In genomic region chr13:37111747-37112146, GRCm38 (mm10) we compare ENCODE assay signal across 22 mouse cellular contexts.
DNase-seq lines count a peak whose midpoint lies in the region; ATAC-seq lines count a peak whose summit lies in the region.
"Had no signal": no experiment of that assay in that cellular context is flagged by ENCODE, and none has a peak within 500 bp of the region (broad histone marks: within the 10 kb centered on the region; RNA-seq: fewer than 3 reads in every experiment).

No protein-coding gene starts in this region.

- DNase-seq in NIH3T3 (ENCODE audit: low read depth): peak; percentile 3
- no peak for DNase-seq in embryonic facial prominence, embryonic 10.5 days (ENCODE audit: low spot score)
- no peak for DNase-seq in urinary bladder, adult 2 months (ENCODE audit: low spot score)
- no peak for DNase-seq in frontal cortex, adult 2 months (ENCODE audit: extremely low spot score in 1 of 2, low spot score in 1 of 2)
- DNase-seq: adrenal gland, adult 8-10 months; adrenal gland, postnatal 14 days; cerebellum, adult 11 months; cerebellum, adult 18-20 months; cerebellum, adult 8-10 months; cerebellum, adult 9-11 months; cerebellum, postnatal 25 days had no signal

- no peaks in the 10 kb centered on the region for H3K27me3 ChIP-seq in embryonic facial prominence, embryonic 10.5 days (replicated peaks; ENCODE audit: low read depth, poor library complexity, severe bottlenecking)
- H3K27me3 ChIP-seq: embryonic facial prominence, embryonic 13.5 days; embryonic facial prominence, embryonic 15.5 days; forebrain, embryonic 12.5 days had no signal

- no peaks in the 10 kb centered on the region for H3K9me3 ChIP-seq in embryonic facial prominence, embryonic 10.5 days
- H3K9me3 ChIP-seq: embryonic facial prominence, embryonic 13.5 days; embryonic facial prominence, embryonic 15.5 days; forebrain, embryonic 10.5 days; forebrain, embryonic 12.5 days had no signal

- H3K27ac ChIP-seq in embryonic facial prominence, embryonic 10.5 days (replicated peaks): no peak overlapping the region
- H3K27ac ChIP-seq: embryonic facial prominence, embryonic 13.5 days; embryonic facial prominence, embryonic 15.5 days; forebrain, embryonic 10.5 days; forebrain, embryonic 12.5 days had no signal

- H3K4me1 ChIP-seq in embryonic facial prominence, embryonic 10.5 days: no peaks in the 10 kb centered on the region
- H3K4me1 ChIP-seq: embryonic facial prominence, embryonic 13.5 days; embryonic facial prominence, embryonic 15.5 days; forebrain, embryonic 10.5 days; forebrain, embryonic 12.5 days had no signal

- H3K4me3 ChIP-seq in embryonic facial prominence, embryonic 10.5 days: no peak overlapping the region
- H3K4me3 ChIP-seq: embryonic facial prominence, embryonic 13.5 days; embryonic facial prominence, embryonic 15.5 days; erythroblast, embryonic 14.5 days; forebrain, embryonic 10.5 days; forebrain, embryonic 12.5 days had no signal

- ATAC-seq in granulocyte monocyte progenitor cell, adult 5-6 weeks (replicated peaks; ENCODE audit: poor library complexity, severe bottlenecking): peak; percentile 72
- peak; percentile 44 for ATAC-seq in megakaryocyte progenitor cell, adult 5-6 weeks (replicated peaks; ENCODE audit: poor library complexity)
- ATAC-seq: activated CD4-positive, CD25-positive, alpha-beta regulatory T cell, adult 4 months; forebrain, embryonic 14.5 days; forebrain, embryonic 16.5 days; Patski had no signal

- H3K36me3 ChIP-seq in embryonic facial prominence, embryonic 10.5 days (replicated peaks): no peaks in the 10 kb centered on the region
- H3K36me3 ChIP-seq: embryonic facial prominence, embryonic 13.5 days; embryonic facial prominence, embryonic 15.5 days; forebrain, embryonic 10.5 days; forebrain, embryonic 12.5 days had no signal

- 87% methylated on average over 4 of the region's 4 CpGs for WGBS in embryonic facial prominence, embryonic 10.5 days
